Mouse (Mus musculus): ENCODE data around the gene Rab7. TPM values are rescaled to one million over a fixed set of nuclear protein-coding genes. Genes with fewer than 3 reads are reported as not detected.

Gene Rab7
- total RNA-seq (2014; rRNA removed) (69.7 and 80.9 TPM in 2 replicates), polyA plus RNA-seq (2012; rRNA removed) (134 and 145 TPM in 2 replicates)

DNA sequence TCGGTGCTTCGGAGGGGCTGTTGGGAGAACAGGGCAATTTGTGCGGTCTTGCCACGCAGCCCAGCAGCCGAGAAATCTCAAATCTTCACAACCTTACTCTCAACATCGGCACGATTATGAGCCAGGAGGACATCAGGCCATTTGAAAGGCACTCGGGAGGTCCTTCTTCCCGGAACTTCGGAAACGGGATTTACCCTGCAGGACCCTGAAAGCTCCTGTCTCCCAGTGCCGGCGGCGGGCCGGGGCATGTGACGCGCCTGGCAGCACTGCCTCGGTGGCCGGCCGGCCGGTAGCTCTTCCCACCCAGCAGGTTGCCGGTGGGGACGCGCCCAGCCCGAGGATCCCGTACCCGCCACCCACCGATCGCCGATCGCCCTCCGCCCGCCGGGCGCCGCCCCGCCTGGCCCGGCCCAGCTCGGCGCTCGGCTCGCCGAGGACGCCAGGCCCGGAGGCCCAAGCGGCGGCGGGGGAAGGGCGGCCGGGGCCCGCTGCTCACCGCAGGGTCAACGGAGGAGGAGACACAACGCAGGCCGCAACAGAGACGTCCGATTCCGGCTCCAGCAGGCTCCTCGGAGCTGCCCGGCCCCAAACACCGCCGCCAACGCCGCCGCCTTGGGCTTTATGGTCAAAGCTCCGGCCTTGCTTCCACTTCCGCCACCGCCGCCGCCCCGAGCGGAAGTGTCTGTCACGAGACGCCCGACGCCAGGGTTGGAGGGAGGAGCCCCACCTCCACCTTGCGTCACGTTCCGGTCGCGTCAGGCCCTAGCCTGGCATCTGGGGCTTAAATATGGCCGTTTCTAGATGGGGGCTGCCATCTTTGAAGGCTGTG, at the start of gene Rab7:
Gene Rab7, minus strand, starts transcription at position 694 of the 829 bp plus-strand sequence.
- WGBS, result under 1% methylated on average over 79 of the region's 82 CpGs
- peak; percentile 88 for TF ChIP-seq POLR2A (IDR thresholded peaks at IDR 0.05; ENCODE audit: extremely low read depth, insufficient read depth, low read length)
- no peak for TF ChIP-seq CTCF (IDR thresholded peaks at IDR 0.05; ENCODE audit: low read depth, low read length)
- Histone ChIP-seq H3K4me1 (ENCODE audit: control insufficient read depth, insufficient read depth, low read length) (peaks cover 31% of the 10 kb centered on the region), H3K27ac (replicated peaks; ENCODE audit: insufficient read depth, low read depth, low read length) (peak within 1 kb of the TSS; percentile 85), H3K27me3 (ENCODE audit: control insufficient read depth, insufficient read depth, low read length) (no peaks in the 10 kb centered on the region), H3K36me3 (ENCODE audit: control insufficient read depth, insufficient read depth, low read length) (no peaks in the 10 kb centered on the region), H3K4me3 (ENCODE audit: insufficient read depth, low read depth, low read length) (peak within 1 kb of the TSS; percentile 90), H3K79me2 (ENCODE audit: control insufficient read depth, insufficient read depth, low read length) (peaks cover 36% of the 10 kb centered on the region; the same call in 1 of the 2 replicates), H3K9ac (ENCODE audit: low read depth, low read length) (peak within 1 kb of the TSS; percentile 94)
- DNase-seq (ENCODE audit: extremely low read depth, low read depth, low spot score), result peak; percentile 84

DNA sequence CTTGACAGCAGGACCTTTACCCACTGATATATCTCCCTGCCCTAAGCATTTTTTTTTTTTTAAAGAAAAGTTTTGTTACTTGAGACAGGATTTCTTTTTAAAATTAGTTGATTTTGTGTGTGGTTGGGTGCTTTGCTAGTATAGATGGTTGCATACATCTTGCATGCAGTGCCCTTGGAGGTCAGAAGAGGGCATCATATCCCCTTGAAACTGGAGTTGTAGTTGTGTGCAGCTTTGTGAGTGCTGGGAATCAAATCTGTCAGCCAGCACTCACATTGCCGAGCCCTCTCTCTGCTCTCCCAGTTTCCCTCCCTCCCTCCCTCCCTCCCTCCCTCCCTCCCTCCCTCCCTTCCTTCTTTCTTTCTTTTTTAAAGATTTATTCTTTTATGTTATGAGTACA, 43.9 kb upstream of the Rab7 start:
- WGBS, result 83% methylated on average over 1 of the region's 1 CpGs
- Histone ChIP-seq H3K36me3 (ENCODE audit: control insufficient read depth, insufficient read depth, low read length) (peaks cover 37% of the 10 kb centered on the region), H3K27me3 (ENCODE audit: control insufficient read depth, insufficient read depth, low read length) (no peaks in the 10 kb centered on the region), H3K9ac (ENCODE audit: low read depth, low read length) (no peak overlapping the region), H3K4me3 (ENCODE audit: insufficient read depth, low read depth, low read length) (no peak overlapping the region), H3K79me2 (ENCODE audit: control insufficient read depth, insufficient read depth, low read length) (peaks cover 30% of the 10 kb centered on the region), H3K4me1 (ENCODE audit: control insufficient read depth, insufficient read depth, low read length) (peaks cover 12% of the 10 kb centered on the region), H3K27ac (replicated peaks; ENCODE audit: insufficient read depth, low read depth, low read length) (no peak overlapping the region)
- DNase-seq (ENCODE audit: extremely low read depth, low read depth, low spot score), result no peak
- TF ChIP-seq POLR2A (IDR thresholded peaks at IDR 0.05; ENCODE audit: extremely low read depth, insufficient read depth, low read length), result no peak
- no peak for TF ChIP-seq CTCF (IDR thresholded peaks at IDR 0.05; ENCODE audit: low read depth, low read length)

DNA sequence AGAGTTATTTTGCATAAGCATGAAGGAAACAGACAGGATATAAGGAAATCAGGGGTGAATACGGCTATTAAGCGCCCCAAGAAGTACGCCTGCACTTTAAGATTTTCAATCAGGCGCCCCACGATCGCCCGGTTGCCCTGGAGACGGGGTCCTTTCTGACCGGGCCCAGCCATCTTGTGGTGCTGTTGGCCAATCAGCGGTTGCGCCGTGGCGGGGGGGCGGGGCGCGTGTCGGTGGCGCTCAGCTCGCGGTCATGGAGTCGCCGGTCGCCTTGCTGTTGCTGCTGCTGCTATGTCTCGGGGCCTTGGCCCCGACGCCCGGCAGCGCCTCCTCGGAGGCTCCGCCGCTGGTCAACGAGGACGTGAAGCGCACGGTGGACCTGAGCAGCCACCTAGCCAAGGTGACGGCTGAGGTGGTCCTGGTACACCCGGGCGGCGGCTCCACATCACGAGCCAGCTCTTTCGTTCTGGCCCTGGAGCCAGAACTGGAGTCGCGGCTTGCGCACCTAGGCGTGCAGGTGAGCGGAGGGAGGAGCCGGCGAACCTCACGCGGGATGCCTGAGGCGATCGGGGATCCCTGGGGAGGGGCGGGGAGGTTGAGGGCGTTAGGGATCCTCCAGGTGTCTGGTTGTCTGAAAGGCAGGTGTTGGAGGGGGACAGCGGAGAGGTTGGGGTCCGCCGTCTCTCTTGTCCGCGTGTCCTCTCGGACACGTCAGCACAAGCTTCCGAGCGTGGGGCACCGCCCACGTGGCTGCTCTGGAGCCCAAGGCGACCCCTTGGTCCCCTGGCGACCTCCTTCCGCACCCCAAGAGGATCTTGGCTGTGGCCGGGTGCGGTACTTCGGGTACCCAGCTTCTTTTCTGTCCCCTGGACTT, 39.4 kb upstream of the Rab7 start, which contains the start of gene Rpn1:
Gene Rpn1, plus strand, starts transcription at position 205 of the 874 bp plus-strand sequence.
- Histone ChIP-seq H3K79me2 (ENCODE audit: control insufficient read depth, insufficient read depth, low read length) (peaks cover 27% of the 10 kb centered on the region), H3K4me3 (ENCODE audit: insufficient read depth, low read depth, low read length) (peak within 1 kb of the TSS; percentile 96), H3K4me1 (ENCODE audit: control insufficient read depth, insufficient read depth, low read length) (peaks cover 15% of the 10 kb centered on the region), H3K9ac (ENCODE audit: low read depth, low read length) (peak within 1 kb of the TSS; percentile 94), H3K27me3 (ENCODE audit: control insufficient read depth, insufficient read depth, low read length) (no peaks in the 10 kb centered on the region), H3K27ac (replicated peaks; ENCODE audit: insufficient read depth, low read depth, low read length) (peak within 1 kb of the TSS; percentile 39), H3K36me3 (ENCODE audit: control insufficient read depth, insufficient read depth, low read length) (no peaks in the 10 kb centered on the region; the same call in 1 of the 2 replicates)
- DNase-seq (ENCODE audit: extremely low read depth, low read depth, low spot score), result peak; percentile 74
- TF ChIP-seq POLR2A (IDR thresholded peaks at IDR 0.05; ENCODE audit: extremely low read depth, insufficient read depth, low read length) (peak; percentile 66), CTCF (IDR thresholded peaks at IDR 0.05; ENCODE audit: low read depth, low read length) (0 out of 2 replicates have a peak, but pooled peaks have one; percentile 0)
- under 1% methylated on average over 71 of the region's 71 CpGs for WGBS

DNA sequence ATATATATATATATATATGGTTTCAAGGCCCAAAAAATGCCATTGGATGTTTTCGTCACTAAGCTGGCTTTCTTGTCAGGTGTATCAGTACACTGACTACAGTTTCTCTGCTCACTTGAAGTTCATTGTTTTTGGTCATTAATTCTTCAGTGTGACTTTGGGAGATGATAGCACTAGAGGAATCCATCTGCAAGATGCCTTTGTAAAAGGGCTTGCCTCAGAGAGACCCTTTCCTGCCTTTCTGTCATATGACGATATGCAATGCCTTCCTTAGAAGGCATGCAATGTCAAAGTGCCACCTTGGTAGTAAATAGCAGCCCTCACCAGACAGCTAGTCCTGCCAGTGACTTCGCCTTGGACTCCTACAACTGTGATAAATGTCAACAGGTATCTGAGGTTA, 38.6 kb upstream of the Rab7 start:
- Histone ChIP-seq H3K4me1 (ENCODE audit: control insufficient read depth, insufficient read depth, low read length) (peaks cover 15% of the 10 kb centered on the region), H3K79me2 (ENCODE audit: control insufficient read depth, insufficient read depth, low read length) (peaks cover 27% of the 10 kb centered on the region), H3K36me3 (ENCODE audit: control insufficient read depth, insufficient read depth, low read length) (no peaks in the 10 kb centered on the region; the same call in 1 of the 2 replicates), H3K9ac (ENCODE audit: low read depth, low read length) (no peak overlapping the region), H3K4me3 (ENCODE audit: insufficient read depth, low read depth, low read length) (no peak overlapping the region), H3K27me3 (ENCODE audit: control insufficient read depth, insufficient read depth, low read length) (no peaks in the 10 kb centered on the region), H3K27ac (replicated peaks; ENCODE audit: insufficient read depth, low read depth, low read length) (no peak overlapping the region)
- WGBS, result 67% methylated on average over 3 of the region's 3 CpGs
- DNase-seq (ENCODE audit: extremely low read depth, low read depth, low spot score), result no peak
- TF ChIP-seq POLR2A (IDR thresholded peaks at IDR 0.05; ENCODE audit: extremely low read depth, insufficient read depth, low read length) (no peak), CTCF (IDR thresholded peaks at IDR 0.05; ENCODE audit: low read depth, low read length) (no peak)

DNA sequence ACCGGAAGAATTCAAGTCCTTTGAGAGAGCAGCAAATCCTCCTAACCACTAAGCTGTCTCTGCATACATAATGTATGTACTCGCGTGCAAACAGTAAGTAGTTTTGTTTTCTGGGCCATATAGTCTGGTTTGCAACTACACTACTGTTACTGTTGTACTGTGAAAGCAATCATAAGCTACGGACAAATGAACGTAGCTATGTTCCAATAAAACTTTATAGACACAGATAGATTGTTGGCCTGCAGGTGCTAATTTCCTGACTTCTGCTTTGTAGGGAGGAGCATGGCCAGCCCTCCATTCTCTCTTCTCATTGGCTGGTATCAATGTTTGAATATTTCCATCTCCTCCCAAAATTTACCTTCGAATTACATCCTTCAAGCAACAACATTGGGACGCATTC, 38.0 kb upstream of the Rab7 start:
- H3K9ac ChIP-seq (ENCODE audit: low read depth, low read length), result no peak overlapping the region
- WGBS, result 90% methylated on average over 7 of the region's 7 CpGs
- no peak for DNase-seq (ENCODE audit: extremely low read depth, low read depth, low spot score)
- H3K27me3 ChIP-seq (ENCODE audit: control insufficient read depth, insufficient read depth, low read length), result no peaks in the 10 kb centered on the region
- H3K4me1 ChIP-seq (ENCODE audit: control insufficient read depth, insufficient read depth, low read length), result peaks cover 15% of the 10 kb centered on the region
- H3K27ac ChIP-seq (replicated peaks; ENCODE audit: insufficient read depth, low read depth, low read length), result no peak overlapping the region
- no peaks in the 10 kb centered on the region; the same call in 1 of the 2 replicates for H3K36me3 ChIP-seq (ENCODE audit: control insufficient read depth, insufficient read depth, low read length)
- H3K4me3 ChIP-seq (ENCODE audit: insufficient read depth, low read depth, low read length), result no peak overlapping the region
- peaks cover 24% of the 10 kb centered on the region for H3K79me2 ChIP-seq (ENCODE audit: control insufficient read depth, insufficient read depth, low read length)
- TF ChIP-seq CTCF (IDR thresholded peaks at IDR 0.05; ENCODE audit: low read depth, low read length), result no peak
